Comparison of ENCODE assay signal across 8 mouse cellular contexts in the genomic region with DNA sequence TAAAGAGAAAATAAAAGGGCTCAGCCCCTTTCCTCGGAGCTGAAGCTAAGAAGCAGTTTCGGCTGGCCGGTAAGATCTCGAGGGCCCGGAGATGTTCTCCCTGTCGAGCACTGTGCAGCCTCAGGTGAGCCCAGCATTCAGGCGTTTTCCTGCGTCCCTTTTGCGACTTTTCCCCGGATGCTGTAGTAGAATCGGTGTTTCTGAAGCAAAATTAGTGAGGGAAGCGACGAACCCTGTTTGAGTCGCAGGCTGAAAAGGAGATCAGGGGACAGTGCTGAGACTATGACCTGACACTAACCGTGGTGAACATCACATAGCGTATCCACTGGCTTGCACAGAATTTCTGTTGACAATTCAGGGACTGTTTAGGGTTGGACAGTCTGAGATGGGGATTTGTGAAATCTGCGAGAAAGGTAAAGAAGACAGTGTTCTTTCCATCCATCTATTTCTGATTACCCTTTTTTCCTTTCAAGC. TPM values are rescaled to one million over a fixed set of nuclear protein-coding genes. Genes with fewer than 3 reads are reported as not detected.
DNase-seq lines count a peak whose midpoint lies in the region; ATAC-seq and TF ChIP-seq lines count a peak whose summit lies in the region.

No protein-coding gene starts in this region.

- peaks cover 15% of the 10 kb centered on the region for H3K36me3 ChIP-seq in C2C12 (ENCODE audit: control insufficient read depth, insufficient read depth)
- H3K36me3 ChIP-seq in forebrain, embryonic 14.5 days (ENCODE audit: control insufficient read depth, insufficient read depth, low read length): peaks cover 2% of the 10 kb centered on the region; the same call in 1 of the 2 replicates
- H3K36me3 ChIP-seq in liver, embryonic 16.5 days (ENCODE audit: control insufficient read depth, insufficient read depth): no peaks in the 10 kb centered on the region

- TF ChIP-seq CTCF in C2C12 (IDR thresholded peaks at IDR 0.05; ENCODE audit: control insufficient read depth, insufficient read depth, insufficient read length): no peak

- H3K9ac ChIP-seq in forebrain, embryonic 14.5 days (ENCODE audit: low read length): peak overlapping the region; percentile 82
- peak overlapping the region; percentile 82 for H3K9ac ChIP-seq in liver, embryonic 16.5 days (ENCODE audit: low read depth, low read length)

- WGBS in forebrain, embryonic 14.5 days: 1% methylated on average over 17 of the region's 17 CpGs
- WGBS in liver, embryonic 16.5 days (ENCODE audit: insufficient replicate concordance): under 1% methylated on average over 17 of the region's 17 CpGs

- peaks cover 80% of the 10 kb centered on the region for H3K79me3 ChIP-seq in C2C12 (ENCODE audit: low read depth)

- peak overlapping the region; percentile 90 for H3ac ChIP-seq in C2C12 (ENCODE audit: control insufficient read depth, insufficient read length, low read depth)

- peaks cover 94% of the 10 kb centered on the region for H3K79me2 ChIP-seq in C2C12 (ENCODE audit: control insufficient read depth, insufficient read depth)

- peak; percentile 24 for ATAC-seq in forebrain, embryonic 14.5 days
- ATAC-seq in liver, embryonic 16.5 days (ENCODE audit: low read depth): no peak

- peak overlapping the region; percentile 98 for H3K27ac ChIP-seq in forebrain, embryonic 14.5 days (ENCODE audit: low read depth, low read length)
- peak overlapping the region; percentile 100 for H3K27ac ChIP-seq in liver, embryonic 16.5 days (ENCODE audit: low read length)

- no peaks in the 10 kb centered on the region for H3K9me3 ChIP-seq in forebrain, embryonic 14.5 days (replicated peaks; ENCODE audit: control insufficient read depth, low read length)
- H3K9me3 ChIP-seq in liver, embryonic 16.5 days (replicated peaks; ENCODE audit: control insufficient read depth, low read length): no peaks in the 10 kb centered on the region

- peak overlapping the region; percentile 93 for H3K4me3 ChIP-seq in C2C12 (ENCODE audit: insufficient read depth, poor library complexity, severe bottlenecking)
- H3K4me3 ChIP-seq in forebrain, embryonic 14.5 days (ENCODE audit: low read depth, low read length): peak overlapping the region; percentile 85
- peak overlapping the region; percentile 89 for H3K4me3 ChIP-seq in liver, embryonic 16.5 days (ENCODE audit: low read depth, low read length)

- H3K27me3 ChIP-seq in C2C12 (ENCODE audit: control insufficient read depth, insufficient read depth, insufficient read length): no peaks in the 10 kb centered on the region
- no peaks in the 10 kb centered on the region for H3K27me3 ChIP-seq in forebrain, embryonic 14.5 days (replicated peaks; ENCODE audit: control insufficient read depth, insufficient read depth, low read length)
- H3K27me3 ChIP-seq in liver, embryonic 16.5 days (ENCODE audit: control insufficient read depth, insufficient read depth, low read depth, low read length): no peaks in the 10 kb centered on the region

- H3K4me2 ChIP-seq in forebrain, embryonic 14.5 days (ENCODE audit: low read length): peak overlapping the region; percentile 75
- H3K4me2 ChIP-seq in liver, embryonic 16.5 days (ENCODE audit: low read depth, low read length): peak overlapping the region; percentile 98

- H3K4me1 ChIP-seq in forebrain, embryonic 14.5 days (ENCODE audit: control insufficient read depth, insufficient read depth, low read length): peaks cover 20% of the 10 kb centered on the region
- peaks cover 18% of the 10 kb centered on the region for H3K4me1 ChIP-seq in liver, embryonic 16.5 days (ENCODE audit: control insufficient read depth, low read depth, low read length)

- peak; percentile 15 for DNase-seq in embryo, embryonic 10 days (ENCODE audit: low spot score)
- DNase-seq in embryo, embryonic 9.5 days (ENCODE audit: extremely low spot score): no peak
- DNase-seq in forebrain, embryonic 14.5 days (ENCODE audit: low spot score): no peak
- DNase-seq in frontal cortex, postnatal 14 days (ENCODE audit: low spot score in 2 of 2): no peak
- no peak for DNase-seq in adrenal gland, postnatal 4 days (ENCODE audit: low spot score in 2 of 2)
- DNase-seq in cerebellum, postnatal 14 days: no peak

TF ChIP-seq in C2C12, 6 proteins besides CTCF, POLR2A, EP300 and RAD21:
- no peak for TF ChIP-seq FOSL1 (IDR thresholded peaks at IDR 0.05; ENCODE audit: insufficient read depth, low read length, poor library complexity, severe bottlenecking)
- TF ChIP-seq MAX (IDR thresholded peaks at IDR 0.05): no peak
- TF ChIP-seq MYOG (IDR thresholded peaks at IDR 0.05; ENCODE audit: control insufficient read depth, extremely low read depth, insufficient read length): no peak
- TF ChIP-seq USF1 (IDR thresholded peaks at IDR 0.05; ENCODE audit: low read depth): no peak
- TF ChIP-seq MYOD1 (IDR thresholded peaks at IDR 0.05; ENCODE audit: control insufficient read depth, insufficient read length, low read depth): no peak

RNA-seq across cellular contexts. Expression of gene Yme1l1, which starts 0.5 kb away (rescaled TPM):
- polyA plus RNA-seq in C2C12 (2012; fragmentation: generic; extraction: Trizol): 13.1 TPM
- 64.4 and 71.3 TPM in 2 replicates for polyA plus RNA-seq in forebrain, embryonic 14.5 days (2014; fragmentation: Nextera tagmentation; extraction: Ambion mirVana)
- polyA plus RNA-seq in liver, embryonic 16.5 days (2015; fragmentation: Nextera tagmentation; extraction: Ambion mirVana): 30.6 and 34.3 TPM in 2 replicates
- 100 to 1,000 TPM; 119 to 122 TPM for total RNA-seq in adrenal gland, postnatal 4 days (2021)

RNA-seq across cellular contexts. Expression of gene Mastl, which starts 0.8 kb away (rescaled TPM):
- polyA plus RNA-seq in C2C12 (2012; fragmentation: generic; extraction: Trizol): 3.7 TPM
- polyA plus RNA-seq in forebrain, embryonic 14.5 days (2014; fragmentation: Nextera tagmentation; extraction: Ambion mirVana): 6.7 and 7.0 TPM in 2 replicates
- 5.2 and 6.6 TPM in 2 replicates for polyA plus RNA-seq in liver, embryonic 16.5 days (2015; fragmentation: Nextera tagmentation; extraction: Ambion mirVana)
- total RNA-seq in adrenal gland, postnatal 4 days (2021): 1 to 10 TPM; 8.4 to 8.9 TPM

RNA-seq across cellular contexts. Expression of gene 4931423N10Rik, which starts 50.6 kb away (rescaled TPM):
- polyA plus RNA-seq in C2C12 (2012; fragmentation: generic; extraction: Trizol): not detected
- 0.09 TPM in 1 of 2 replicates, not detected in the other for polyA plus RNA-seq in forebrain, embryonic 14.5 days (2014; fragmentation: Nextera tagmentation; extraction: Ambion mirVana)
- polyA plus RNA-seq in liver, embryonic 16.5 days (2015; fragmentation: Nextera tagmentation; extraction: Ambion mirVana): not detected in 2 replicates
- under 1 TPM in 1 of 2 experiments, not detected in 1; 0.25 TPM for total RNA-seq in adrenal gland, postnatal 4 days (2021)
